Mouse (Mus musculus): ENCODE measurements around the gene Arhgef26.

The Arhgef26 gene

GRCm38 (mm10) chr3:62380420-62380819 is 42.3 kb downstream of the Arhgef26 start:
- peak; percentile 47 for DNase-seq (ENCODE audit: low read depth, low spot score)

DNA sequence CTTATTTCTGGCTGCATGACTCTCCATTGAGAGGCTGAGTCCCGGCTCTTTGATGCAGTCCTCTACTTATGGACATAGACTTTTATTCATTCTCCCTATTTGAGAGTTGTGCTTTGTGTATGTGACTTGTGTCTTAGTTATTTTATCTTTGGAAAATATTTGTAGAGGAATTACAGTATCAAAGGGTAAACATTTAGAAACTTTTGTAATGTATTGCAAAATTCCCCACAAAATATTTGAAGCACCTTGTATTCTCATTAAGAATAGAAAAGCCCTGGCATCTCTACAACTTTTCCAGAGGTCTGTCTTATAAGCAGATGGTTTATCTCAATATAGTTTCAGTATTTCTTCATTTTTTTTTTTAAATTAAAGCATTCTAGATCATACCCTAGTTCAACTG is 44.7 kb downstream of the Arhgef26 start:
- no peak for DNase-seq (ENCODE audit: low read depth, low spot score)

- no peak for DNase-seq (ENCODE audit: low read depth, low spot score)
Observed at GRCm38 (mm10) chr3:62392636-62393035, 54.5 kb downstream of the Arhgef26 start.

DNA sequence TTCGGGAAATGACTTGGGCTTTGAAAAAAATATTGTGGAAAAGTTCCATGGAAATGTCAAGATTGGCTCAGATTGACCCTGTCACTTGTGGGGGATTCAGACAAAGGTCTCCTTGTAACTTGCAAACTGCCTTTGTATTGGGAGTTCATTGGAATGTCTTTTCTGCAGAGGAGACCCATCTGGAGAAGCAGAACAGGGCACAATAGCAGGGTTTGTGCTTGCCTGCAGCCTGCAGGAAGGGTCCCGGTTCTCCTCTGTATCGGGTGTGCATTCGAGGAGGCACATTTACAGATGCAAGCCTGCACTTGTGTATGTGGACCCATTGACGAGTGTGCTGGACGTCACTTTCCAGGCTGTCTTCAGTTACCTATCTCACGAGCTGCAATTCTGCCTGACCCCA is 56.1 kb downstream of the Arhgef26 start:
- peak; percentile 68 for DNase-seq (ENCODE audit: low read depth, low spot score)

GRCm38 (mm10) chr3:62395368-62395767 is 57.2 kb downstream of the Arhgef26 start:
- DNase-seq (ENCODE audit: low read depth, low spot score): no peak

- DNase-seq (ENCODE audit: low read depth, low spot score): no peak
Observed at GRCm38 (mm10) chr3:62396109-62396508, 58.0 kb downstream of the Arhgef26 start.

GRCm38 (mm10) chr3:62398094-62398493 is 60.0 kb downstream of the Arhgef26 start:
- no peak for DNase-seq (ENCODE audit: low read depth, low spot score)

DNA sequence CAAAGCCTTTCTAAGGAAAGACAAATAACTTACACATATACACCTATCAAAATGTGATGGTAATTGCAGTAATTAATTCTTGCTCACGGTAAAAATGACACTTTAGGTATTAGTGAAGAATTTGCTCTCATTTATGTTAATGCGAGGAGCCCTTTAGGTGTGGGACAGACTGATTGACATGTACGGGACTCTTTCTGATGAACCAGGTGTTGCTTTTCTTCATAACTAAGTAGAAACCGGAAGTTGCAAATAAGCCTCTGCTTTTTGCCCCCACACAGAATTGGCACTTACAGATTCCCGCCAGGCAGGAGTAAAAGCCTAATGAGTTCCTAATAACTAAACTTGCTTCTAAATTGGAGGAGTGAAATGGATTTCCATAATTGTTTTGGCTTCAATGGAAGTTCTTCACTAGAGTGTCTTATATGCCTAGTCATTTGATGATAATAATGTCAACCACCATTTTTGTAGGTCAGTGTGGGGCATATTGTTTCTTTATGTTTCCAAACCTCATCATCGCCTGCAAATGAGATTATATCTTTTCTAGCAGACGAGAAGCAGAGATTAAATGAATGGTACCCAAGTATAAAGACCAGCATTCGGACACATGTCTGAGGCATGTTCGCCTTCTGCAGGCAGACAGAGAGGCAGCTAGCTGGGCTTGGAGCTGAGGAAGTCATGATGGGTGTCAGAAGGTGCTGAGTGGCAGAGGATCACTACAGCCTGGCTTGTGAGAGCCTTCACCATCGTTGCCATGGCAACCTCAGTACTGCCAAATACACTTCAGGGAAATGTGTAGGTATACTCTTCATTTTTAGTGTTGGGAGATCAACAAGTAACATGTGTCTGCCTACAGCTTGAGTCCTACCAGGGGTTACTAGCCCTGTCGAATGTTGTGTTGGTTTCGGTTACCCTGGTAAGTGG is 61.9 kb downstream of the Arhgef26 start:
- DNase-seq (ENCODE audit: low read depth, low spot score): no peak

DNA sequence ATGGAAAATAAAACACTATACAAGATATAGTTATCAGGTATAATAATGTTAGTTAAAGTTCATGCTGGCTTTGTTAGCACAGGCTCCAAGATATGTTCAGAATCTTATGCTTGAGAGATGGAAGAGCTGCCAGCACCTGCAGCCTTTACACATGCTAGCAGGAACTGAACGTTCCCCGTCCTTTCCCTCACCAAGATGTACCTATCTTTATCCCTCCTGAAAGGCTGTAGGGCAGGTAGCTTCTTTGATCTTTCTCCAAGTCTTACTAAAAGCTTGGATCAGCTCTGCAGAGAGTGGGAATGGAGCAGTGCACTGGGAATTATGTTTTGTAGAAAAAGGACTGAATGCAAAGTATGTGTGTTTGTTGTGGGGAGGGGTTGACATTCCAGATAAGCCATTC is 64.3 kb downstream of the Arhgef26 start:
- no peak for DNase-seq (ENCODE audit: low read depth, low spot score)

GRCm38 (mm10) chr3:62404477-62405246 is 66.5 kb downstream of the Arhgef26 start:
- DNase-seq (ENCODE audit: low read depth, low spot score): no peak

GRCm38 (mm10) chr3:62409555-62410182 is 71.5 kb downstream of the Arhgef26 start:
- DNase-seq (ENCODE audit: low read depth, low spot score): peak; percentile 46

DNA sequence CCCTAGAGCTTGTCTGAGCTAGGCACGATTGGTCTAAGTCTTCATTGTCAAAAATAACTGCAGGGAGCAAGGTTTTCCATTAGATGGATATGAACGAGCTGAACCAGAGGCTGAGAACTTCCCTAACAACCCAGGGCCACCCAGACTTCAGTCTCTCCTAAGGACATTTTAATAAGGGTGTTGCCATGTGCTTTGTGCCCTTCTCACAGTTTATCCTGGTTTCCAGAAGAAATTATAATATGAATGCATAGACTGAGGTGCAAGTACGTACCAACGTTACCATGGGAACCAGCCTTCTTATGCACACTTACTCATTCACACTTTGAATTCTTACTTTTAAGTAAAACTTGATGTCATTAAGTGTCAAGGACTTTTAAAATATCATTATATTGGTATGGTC is 72.3 kb downstream of the Arhgef26 start:
- DNase-seq (ENCODE audit: low read depth, low spot score): no peak

DNA sequence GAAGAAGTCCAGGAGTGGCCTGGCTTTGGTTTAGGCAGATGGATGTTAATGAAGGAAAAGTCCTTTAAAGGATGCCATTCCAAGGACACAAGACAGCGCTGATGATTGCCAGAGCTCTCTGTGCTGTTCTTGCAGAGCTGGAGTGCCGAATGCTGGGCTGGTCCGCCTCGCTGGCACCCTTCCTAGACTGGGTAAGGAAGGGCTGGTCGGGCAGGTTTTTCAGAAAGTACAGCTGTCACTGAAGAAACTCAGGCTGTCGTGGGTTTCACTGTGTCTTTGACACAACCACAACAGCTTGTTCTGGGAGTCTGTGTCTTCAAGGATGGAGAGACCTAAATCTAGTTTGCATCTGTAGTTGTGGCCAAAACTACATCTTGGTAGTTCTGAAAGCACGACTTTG is 74.6 kb downstream of the Arhgef26 start:
- DNase-seq (ENCODE audit: low read depth, low spot score): no peak

DNA sequence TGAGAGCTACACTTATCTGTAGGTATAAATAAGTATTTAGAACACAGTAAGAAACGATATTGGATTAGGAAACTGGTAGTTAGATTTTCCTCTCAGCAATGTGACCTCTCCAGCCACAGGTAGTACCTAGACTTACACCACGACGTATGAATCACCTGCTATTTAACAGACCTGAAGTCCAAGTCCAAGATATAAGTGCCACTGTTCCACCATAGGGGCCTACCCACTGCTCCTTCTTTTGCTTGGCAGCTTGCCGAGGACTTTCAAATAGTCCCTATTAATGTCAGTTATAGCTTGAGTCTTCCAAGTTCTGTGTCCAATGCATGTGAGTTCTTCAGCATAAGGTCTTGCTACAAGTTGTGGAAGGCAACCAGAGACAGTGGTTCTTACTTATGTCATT is 76.8 kb downstream of the Arhgef26 start:
- no peak for DNase-seq (ENCODE audit: low read depth, low spot score)

DNA sequence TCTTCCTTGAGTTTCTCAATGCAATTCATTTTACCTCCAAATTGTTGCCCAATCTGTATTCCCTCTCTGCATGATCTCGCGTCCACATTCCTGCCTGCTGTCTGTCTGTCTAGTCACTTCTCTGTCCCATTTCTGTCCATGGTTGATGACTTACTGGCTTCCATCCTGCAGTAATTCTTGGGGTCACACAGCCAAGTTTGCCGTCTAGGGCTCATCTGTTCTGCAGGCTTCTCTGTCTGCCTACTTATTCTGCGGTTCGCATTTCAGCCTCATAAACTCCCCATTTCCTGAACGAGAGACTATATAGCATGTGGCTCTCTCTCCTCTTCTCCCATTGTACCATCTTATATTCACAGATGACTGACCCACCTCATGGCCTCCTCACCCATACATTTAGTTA is 79.3 kb downstream of the Arhgef26 start:
- no peak for DNase-seq (ENCODE audit: low read depth, low spot score)

DNA sequence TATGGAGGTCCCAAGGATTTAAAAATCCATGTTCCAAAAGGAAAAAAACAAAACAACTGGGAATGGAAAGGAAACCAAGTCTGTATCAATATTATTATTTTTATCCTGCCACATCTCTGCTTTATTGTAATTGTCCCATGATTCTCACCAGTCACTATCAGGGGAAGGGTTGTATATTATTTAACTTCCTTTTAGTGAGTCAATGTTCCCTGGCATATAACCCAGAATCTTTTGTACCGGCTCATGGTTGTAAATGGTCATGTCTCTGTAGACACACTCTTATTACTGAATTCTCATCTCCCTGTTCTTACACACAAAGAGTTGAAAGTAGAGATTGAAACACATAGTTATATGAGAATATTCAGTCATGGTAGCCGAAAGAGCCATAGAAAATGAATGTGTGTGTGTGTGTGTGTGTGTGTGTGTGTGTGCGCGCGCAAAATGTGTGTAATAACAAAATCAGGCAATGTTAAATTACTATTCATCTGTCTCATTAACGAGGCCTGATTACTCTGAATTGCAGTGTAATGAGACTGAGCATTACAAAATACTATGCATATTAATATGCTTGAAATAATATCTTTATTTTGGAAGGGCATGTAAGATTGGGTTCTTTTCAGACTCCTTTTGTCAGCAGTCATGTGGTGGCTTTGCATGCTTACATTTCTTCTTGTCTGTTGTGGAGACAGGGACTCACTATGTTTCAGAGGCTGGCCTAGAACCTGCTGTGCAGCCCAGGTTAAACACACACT is 80.4 kb downstream of the Arhgef26 start:
- no peak for DNase-seq (ENCODE audit: low read depth, low spot score)

- no peak for DNase-seq (ENCODE audit: low read depth, low spot score)
Observed at GRCm38 (mm10) chr3:62433675-62434074, 95.5 kb downstream of the Arhgef26 start.

- DNase-seq (ENCODE audit: low read depth, low spot score): no peak
Observed at GRCm38 (mm10) chr3:62435923-62436322, 97.8 kb downstream of the Arhgef26 start.

DNA sequence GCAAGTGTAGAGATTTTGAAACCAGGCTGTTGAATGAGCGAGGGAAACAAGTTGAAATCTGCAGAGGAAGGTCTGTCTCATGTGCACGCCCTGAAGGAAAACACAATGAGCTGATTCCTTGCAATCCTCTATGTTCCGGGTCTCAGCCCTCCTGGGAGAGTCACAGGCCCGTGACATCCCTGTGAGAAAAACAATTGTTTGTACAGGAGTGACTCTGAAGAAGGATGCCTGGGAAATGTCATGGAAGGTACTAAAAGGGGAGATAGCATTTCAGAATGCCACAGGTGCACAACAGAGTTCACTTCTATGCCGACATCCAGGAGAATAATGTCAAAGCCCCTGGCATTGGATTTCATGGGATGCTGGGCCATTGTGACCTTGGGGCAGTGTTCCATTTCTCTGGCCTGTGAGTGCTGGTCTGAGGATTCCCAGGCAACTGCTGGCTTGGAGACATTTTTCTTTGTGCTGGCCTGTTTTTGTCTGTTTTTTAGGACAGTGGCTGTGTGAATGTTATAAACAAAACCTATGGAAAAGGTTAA is 102.4 kb downstream of the Arhgef26 start:
- DNase-seq (ENCODE audit: low read depth, low spot score): no peak

DNA sequence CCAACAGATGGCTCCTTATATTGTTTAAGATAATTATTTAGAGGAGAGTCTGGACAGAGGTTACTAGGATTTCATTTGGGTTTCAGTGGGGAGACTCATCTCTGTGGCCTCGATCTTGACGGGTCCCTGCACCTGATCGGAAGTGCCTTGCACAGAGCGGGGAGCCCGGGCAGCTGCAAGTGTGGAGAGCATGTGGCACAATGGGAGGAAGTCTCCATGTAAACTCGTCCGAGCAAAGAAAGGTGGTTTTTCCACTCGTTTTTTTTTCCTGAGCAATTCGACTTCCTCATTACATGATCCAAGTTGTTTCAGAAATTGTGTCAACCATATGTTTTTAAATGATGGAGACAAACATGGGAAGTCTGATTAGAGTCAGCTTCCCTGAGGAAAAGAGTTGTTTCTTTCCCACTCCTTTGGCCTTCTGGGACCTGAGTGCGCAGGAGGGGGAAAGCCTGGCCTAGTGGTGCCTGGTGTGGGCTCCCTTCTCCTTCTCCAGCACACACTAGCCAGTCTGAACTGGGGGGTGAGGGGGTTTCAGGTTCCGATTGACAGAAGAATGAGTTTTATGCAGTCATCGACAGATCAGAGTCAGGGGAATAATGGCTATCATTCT is 105.5 kb downstream of the Arhgef26 start:
- no peak for DNase-seq (ENCODE audit: low read depth, low spot score)

- DNase-seq (ENCODE audit: low read depth, low spot score): no peak
Observed at GRCm38 (mm10) chr3:62446271-62446670, 108.1 kb downstream of the Arhgef26 start.

Measured in mesoderm, embryonic 11.5 days (tissue).